Mouse (Mus musculus) adrenal gland, postnatal 36 days (tissue): ENCODE data around the gene Galnt2. TPM values are rescaled to one million over a fixed set of nuclear protein-coding genes. Genes with fewer than 3 reads are reported as not detected.
A peak's percentile ranks its signal among the peaks of the same experiment; 100 is the strongest.

Experiments used
- DNase-seq, 2 experiments: peaks; one replicate each; pipeline ENCODE4 v3.0.0; 2021; ENCODE audit warnings: mixed read lengths in 1 of 2
- total RNA-seq, 2 experiments: library from RNA; stranded (reverse); gene quantifications; 2 replicates each; pipeline ENCODE4 v1.2.3; 2021

Gene Galnt2
- total RNA-seq, 2 experiments from 2014 or later, result 58.1 to 62.7 TPM

DNA sequence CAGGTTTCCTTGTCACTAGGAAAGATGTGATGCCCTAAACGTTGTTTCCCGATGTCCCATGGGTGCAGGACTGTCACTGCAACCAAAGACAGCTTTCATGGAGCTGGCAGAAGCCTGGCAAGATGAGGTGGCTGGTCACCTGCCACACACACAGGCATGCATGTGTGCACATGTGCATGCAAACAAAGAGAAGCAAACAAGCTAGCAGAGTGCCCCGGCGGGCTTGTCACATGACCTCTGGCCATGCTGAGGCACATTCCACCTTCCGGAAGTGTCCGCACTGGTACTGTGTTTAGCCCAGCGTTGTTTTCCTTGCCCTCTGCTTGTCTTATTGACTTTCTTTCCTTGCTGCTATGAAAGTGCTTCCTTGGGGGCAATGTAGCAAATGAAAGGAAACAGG, 97.1 kb downstream of the Galnt2 start:
- no peak for DNase-seq

DNA sequence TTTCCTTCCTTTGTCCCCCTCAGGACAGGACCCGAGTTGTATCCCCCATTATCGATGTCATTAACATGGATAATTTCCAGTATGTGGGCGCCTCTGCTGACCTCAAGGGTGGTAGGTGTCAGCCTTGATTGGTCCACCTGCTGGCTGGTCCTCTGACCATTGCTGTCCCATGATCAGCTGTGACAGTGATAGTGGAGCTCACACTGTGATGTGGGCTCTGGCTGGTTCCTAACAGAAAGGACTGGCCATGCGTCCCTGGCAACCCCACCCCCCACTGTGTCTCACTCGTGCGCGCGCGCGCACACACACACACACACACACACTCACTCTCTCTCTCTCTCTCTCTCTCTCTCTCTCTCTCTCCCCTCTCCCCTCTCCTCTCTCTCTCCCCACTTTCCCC, 98.5 kb downstream of the Galnt2 start:
- no peak for DNase-seq

DNA sequence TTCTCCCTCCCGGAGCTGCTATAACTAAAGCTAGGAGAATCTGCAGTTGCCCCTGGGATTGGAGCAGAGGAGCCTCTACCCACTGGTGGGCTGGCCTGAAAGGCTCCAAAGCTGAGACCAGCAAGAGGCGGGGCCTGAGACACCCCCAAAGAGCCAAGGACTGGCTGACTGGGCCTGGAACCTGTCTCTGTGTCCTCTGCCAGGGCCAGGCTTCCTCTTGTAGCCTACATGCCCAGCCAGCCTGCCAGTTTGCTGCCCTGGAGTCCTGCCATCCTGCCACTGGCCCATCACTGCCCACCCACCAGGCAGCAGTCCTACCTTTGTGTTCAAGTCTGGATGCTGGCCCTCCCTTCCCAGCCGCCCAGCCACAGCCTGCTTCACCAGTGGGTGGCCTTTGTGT, 99.2 kb downstream of the Galnt2 start:
- peak in 1 of 2 experiments; percentile 34 for DNase-seq

DNA sequence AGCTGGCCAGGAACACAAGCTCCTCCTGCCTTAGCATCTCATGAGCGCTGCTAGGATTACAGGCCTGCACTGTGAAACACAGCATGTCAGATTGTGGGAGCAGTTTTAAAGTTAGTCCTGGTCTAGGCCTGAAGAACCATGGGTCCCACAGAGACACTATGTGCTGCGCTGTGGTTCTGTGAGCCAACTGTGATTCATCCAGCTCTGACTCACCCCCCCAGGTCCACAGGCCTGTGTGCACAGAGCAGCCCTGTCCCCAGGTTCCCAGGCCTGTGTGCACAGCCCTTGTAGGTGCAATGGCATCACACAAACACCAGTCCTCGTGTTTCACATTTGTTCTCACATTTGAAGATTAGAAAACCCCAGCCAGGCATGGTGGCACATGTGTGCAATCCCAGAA, 99.9 kb downstream of the Galnt2 start:
- DNase-seq, result peak; percentile 60 to 81

DNA sequence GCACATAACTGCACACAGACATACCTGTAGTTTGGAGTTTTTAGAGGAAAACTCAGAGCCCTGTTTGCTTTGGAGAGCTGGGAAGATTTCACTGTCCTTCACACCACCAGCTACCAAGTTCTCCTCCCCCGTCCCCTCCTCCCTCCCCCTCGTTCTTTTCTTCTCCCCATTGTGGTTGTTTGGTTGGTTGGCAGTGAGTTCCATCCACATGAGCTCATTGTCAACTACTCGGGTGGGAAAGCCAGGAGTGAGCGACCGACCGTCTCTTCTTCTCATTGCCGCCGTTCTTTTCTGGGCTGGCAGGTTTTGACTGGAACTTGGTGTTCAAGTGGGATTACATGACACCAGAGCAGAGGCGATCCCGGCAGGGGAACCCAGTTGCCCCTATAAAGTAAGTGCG, 100.5 kb downstream of the Galnt2 start:
- DNase-seq, result no peak

DNA sequence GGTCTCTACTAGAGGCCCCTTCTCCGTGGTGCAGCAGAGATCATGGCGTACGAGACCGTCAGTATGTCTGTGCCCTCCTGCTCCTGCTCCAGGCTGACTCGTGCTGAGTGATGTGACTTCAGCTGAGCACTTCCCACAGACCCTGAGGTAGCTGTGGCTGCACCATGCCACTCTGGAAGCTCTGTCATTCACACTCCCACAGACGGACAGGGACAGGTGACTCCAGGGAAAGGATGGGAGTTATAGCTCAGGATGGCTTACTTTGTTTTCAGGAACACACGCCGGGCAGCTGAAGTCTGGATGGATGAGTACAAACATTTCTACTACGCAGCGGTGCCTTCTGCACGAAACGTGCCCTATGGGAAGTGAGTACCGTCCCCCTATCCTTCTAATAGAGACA, 105.1 kb downstream of the Galnt2 start:
- no peak for DNase-seq

DNA sequence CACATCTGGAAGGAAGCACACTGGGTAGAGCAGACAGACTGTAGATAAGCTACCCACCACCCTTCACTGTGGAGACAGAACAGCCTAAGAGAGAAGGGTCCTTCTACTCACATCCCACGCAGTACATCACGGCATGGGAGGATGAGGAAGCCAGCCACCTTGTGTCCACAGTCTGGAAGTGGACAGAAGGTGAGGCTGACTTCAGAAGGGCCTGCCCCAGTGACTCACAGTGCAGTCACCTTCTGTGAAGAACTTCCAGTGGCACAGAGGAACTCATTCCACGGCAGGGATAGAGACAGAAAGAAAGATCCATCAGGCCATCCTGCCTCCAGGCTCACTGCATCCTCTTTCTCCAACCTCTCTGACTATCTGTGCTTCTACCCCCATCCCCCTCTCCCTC, 108.6 kb downstream of the Galnt2 start:
- DNase-seq, result peak in 1 of 2 experiments; percentile 30

DNA sequence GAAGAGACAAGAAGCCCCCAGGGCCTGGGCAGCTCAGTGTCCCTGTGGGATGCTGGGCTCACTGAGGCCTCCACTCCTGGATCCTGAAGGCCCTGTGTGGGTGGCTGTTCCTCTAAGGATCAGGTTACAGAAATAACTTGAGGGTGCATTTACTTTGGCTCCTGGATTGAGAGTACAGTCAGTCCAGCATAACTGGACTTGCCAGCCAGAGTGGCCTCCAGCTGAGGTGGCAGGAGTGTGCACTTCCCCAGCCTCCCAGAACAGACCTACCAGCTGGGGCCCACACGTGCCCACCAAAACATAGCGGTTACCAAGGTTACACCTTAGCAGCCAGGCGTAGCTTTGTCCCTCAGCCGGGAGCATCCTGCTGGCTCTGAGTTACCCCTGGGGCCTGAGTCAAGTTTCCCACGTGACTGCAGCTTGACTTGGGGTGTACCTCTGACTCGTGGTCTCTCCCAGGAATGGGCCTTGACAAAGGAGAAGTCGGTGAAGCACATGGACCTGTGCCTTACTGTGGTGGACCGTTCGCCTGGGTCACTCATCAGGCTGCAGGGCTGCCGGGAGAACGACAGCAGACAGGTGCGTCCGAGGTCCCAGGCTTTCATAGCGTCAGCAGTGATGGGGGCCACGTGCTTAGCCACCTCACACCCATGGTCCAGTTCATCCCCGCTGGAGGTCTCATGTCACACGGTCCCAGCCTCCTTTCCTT, 109.3 kb downstream of the Galnt2 start:
- DNase-seq, result no peak

DNA sequence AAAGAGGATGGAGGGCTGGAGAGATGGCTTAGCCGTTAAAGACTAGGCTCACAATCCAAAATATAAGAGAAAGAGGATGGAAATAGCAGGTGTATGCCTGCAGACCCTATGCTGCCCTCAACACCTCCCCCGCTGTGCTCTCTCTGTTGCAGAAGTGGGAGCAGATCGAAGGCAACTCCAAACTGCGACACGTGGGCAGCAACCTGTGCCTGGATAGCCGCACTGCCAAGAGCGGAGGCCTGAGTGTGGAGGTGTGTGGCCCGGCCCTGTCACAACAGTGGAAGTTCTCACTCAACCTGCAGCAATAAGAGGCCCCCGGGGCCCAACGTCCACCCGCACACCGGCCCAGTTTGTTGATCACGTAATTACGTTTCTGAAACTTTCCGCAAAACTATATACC, 112.0 kb downstream of the Galnt2 start:
- DNase-seq, result no peak

DNA sequence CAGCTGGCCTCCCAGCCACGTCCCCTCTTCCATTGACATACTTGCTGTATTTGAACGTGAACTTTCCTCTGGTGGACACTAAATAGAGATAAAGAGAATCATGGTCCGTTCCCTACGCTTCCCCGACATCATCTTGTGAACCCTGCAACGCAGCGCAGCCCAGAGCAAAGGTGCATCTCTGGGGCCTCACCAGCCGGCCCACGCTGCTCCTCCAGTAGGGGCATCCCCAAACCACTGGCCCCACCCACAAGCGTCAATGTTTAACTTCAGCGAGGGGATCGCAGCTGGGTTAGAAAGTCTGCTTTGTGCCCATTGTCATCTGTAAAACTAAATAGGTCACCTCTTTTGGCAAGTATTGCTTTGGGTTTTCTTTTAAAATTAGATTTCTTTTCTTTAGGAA, 112.8 kb downstream of the Galnt2 start:
- no peak for DNase-seq

DNA sequence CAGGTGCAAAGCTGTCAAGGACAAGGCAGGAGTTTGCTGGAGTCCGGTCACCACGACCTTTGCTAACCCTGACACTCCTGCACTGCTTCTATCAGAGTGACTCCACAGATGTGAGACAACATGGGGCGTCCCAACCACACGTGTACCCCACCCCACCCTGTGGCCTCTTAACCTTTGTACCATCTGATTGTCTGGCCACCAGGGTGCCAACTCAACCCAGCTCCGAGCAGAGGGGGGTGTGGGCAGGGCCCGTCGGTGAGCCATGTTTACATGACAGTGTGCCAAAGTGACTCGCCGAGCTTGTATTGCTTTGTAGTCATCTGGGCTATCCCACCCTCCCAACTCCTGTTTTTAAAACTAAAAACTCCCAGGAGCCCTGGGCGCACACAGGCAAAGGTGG, 113.9 kb downstream of the Galnt2 start:
- no peak for DNase-seq

DNA sequence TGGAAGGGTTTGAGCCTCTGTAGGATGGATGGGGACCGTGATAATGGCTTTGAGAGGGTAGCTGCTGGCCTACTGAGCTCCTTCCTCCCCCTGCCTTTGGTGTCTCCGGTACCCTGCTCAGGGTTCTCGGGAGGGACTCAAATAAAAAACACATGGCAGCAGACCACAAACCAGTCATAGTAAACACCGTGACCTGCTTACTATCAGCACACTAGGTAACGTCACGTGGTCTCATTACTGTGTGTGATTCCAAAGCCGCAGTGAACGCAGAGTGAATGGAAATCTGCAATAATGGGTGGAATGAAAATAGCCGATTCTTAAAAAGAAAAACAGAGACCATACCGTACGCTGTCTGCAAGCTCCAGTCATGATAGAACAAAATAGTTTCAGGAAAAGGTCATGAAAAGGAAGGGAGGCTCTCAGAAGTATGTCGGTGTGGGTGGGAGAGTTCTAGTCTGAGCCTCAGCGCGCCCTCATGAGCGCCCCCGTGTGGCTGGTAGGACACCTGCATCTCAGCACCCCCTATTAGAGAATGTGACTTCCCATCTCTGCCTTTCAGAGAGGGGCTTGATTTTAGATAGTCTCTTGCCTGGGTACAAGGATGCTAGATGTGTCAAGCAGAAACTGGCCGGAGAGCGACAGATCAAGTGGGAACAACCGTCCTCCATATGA, 115.8 kb downstream of the Galnt2 start:
- peak; percentile 70 to 82 for DNase-seq

DNA sequence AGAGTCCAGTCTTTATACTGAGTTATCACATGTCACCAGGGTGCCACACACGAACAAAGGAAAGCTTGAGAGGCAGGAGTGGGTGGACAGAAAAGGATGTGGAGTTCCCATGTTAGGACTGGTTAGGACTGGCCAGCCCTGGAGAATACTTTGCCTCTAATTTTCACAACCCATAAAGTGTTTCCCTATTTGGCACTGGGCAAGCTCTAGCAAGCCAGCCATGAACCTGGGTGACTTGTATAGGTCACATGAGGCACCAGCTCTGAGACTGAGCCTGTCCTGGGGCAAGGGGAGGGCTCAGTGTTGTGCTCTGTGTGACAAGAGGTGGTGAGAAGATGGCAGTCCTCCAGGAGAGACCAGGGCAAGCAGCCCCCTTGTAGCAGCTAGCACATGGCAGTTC, 116.9 kb downstream of the Galnt2 start:
- DNase-seq, result no peak

DNA sequence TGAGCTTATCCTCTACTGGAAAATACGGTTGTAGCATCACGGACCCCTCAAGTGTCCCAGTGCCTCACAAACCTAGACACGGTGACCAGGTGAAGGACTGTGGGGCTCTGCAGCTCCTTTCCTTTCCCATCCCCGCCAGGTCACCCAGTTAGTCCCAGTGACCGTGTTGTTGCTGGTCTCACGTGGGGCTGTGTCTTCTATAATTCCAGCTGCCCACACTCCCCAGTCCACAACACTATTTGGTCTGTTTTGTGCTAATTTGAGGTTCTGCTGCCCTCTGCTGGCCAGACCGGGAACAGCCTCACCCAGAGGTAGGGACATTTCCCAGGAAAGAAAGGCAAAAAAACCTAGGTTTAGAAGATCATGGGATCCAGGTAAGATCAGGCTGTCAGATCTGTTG, 118.5 kb downstream of the Galnt2 start:
- DNase-seq, result peak; percentile 85 to 88

DNA sequence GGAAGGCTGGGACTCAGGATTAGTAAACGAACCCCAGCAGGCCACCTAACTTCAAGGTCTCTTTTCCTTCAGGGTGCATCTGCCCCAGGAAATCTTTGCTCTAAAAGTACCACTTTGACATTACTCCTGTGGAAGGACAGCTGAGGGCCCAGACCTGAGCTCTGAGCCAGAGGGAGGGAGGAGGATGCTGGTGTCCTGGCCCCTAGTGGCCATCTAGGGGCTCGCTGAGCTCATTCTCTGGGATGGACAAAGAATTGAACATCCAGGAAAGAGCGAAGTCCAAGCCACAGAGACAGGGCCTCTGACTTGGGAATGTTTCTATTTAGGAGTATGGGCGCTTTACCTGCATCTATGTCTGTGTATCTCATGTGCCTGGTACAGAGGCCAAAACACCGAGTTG, 120.4 kb downstream of the Galnt2 start:
- no peak for DNase-seq

DNA sequence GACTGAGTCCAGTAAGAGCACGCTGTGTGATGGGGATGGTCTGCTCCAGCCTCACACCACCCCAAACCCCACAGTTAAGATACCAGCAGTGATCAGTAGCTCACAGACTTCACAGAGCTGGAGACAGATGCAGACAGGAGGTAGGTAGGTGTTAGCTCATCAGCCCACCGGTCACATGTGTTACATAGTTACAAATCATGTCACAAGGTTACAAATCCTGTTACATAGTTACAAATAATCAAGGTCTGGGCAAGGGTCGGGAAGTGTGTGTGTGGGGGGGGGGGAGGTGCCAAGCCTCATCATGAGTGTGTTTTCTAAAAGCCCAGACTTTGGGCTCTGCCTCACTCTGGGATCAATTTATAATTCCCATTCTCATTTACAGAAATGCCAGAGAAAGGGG, 129.7 kb downstream of the Galnt2 start:
- DNase-seq, result no peak

DNA sequence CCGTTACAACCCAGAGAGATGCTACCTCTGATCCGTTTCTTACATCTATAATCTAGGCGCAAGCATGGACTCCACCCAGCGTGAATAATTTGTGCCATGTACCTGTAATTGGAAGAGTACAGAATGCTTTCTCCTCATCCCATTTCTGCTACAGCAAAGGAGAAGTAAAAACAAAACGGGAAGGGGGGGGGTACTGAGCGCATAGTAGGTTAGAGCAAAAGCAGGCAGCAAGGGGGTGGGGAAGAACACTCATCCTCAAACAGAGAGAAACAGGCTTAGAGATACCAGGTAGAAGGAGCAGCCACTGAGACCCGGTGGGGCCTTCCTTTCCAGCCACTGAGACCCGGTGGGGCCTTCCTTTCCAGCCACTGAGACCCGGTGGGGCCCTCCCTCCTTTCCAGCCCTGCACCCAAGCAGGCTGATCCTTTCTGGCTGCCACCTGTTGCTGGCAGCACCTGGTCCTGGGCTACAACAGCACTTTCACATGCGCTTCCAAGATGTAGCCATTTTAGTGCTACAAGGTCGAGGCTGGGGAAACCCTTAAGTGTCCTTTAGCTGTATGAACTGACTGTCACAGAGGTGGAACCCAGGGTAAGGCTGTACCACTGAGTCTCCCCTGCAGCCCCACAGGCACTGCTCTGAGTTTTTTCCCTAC, 130.7 kb downstream of the Galnt2 start:
- DNase-seq, result no peak

DNA sequence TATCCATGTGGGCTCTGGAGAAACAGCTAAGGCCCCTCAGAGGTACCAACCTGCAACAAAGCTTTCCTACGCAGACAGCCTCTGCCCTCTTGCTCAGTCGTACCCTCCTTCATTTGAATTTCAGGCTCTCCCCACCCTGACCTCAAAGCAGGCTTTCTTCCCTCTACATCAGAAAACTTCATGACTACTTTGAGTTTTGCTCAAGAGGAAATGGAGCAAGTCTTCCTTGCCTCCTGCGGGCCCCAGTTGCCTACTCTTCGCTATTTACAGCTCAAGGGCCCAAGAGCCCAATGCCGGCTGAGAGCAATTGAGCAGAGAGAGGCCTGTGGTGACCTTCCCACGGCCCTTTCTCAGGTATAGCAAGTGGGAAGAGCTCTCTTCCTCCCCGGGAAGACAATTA, 131.4 kb downstream of the Galnt2 start:
- DNase-seq, result no peak

DNA sequence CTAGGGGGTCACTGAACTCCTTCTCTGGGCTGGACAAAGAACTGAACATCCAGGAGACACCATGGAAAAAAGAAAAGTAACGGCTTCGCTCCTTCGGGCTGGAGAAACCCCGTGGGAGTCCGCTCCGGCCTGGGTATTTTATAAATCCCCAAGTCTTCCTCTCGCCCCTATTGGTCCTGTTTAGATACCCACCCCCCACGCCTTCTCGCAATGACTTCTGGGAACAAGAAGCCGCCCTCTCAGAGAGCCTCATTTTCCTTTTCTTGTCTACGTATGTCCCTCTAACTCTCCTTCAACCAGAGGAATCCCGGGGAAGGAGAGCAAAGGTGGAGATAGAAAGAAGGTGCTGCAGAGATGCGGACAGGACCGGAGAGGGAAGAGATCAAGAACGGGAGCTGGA, 132.1 kb downstream of the Galnt2 start:
- no peak for DNase-seq

DNA sequence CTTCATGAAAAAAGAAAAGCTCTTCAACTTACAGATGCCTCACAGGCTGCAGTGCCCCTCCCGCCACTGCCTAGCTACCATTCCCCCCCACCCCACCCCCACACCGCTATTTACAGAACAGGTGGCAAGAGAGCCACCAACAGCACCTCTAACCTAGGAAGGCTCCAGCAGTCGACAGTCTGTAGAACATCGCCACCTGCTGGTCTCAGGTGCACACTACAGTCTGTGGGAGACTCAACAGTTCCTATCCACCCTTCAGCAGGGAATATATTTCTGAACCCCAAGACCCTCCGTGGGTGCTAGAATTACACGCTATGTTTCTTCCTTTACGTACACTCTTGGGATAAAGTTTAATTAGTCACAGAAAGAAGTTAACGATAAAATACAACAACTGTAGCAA, 137.0 kb downstream of the Galnt2 start:
- DNase-seq, result peak; percentile 70 to 73

DNA sequence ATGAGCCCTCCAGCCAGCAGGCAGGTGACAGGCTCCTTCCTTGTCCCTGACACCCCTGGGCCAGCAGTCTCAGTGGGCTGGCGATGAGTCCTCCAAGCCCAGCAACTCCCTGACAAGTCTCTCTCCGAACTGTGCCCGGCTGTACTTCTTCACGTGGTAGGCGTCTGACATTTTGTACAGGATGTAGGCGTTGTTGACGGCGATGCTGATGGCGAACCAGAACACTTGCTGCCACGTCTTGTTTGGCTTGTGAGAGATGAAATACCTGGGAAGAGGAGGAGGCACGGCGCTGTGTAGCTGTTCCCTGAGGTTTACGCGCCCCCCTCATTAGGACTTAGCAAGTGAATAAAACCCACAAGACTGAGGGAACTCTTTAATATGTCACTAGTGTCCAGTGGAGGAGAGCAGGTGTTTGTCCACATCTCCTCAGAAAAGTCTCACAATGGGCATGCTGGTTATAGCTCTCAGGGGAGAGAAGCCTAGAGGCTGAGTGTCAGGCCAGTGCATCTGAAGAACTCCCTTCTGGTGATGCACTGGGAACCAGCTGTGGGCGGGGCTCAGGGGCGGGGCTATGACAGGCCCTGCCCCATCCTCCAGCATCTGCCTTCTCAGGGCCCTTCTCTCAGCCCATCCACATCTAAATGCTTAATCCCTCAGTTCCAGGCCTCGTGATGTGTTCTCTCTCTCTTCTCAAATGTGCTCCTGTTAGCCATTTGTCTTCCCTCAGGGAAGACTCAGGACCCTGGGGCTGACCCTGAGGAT, 139.4 kb downstream of the Galnt2 start:
- DNase-seq, result no peak

DNA sequence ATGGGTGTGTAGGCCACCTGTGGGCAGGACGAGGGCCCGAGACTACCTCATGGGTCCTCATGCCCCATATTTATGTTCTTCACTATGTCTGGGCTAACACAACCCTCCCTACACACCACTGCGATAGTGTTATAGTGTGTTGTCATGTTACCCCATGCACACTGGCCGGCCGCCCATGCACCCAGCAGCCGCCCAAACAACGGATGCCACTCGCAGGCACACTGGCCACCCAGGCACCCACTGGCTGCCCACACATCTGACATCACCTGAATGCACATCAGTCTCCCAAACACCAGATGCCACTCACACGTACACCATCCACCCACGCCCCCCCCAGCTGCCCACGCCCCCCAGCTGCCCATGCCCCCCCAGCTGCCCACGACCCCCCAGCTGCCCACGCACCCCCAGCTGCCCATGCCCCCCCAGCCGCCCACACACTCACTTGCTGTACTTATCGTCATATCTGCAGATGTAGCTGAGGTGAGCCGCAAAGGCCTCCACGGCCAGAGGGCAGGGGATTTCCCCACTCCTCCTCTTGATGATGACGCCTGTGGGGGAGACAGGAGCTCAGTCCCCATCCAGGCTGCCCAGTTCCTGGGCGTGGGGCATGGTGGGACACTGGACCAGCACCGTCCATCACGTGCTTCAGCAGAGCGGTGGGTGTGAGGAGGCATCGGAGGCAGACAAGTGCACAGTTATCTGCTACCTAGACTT, 140.4 kb downstream of the Galnt2 start:
- no peak for DNase-seq
